Mouse (Mus musculus): ENCODE data around the gene Lrrc29. TPM values are rescaled to one million over a fixed set of nuclear protein-coding genes. Genes with fewer than 3 reads are reported as not detected.
A peak's percentile ranks its signal among the peaks of the same experiment; 100 is the strongest.

Gene Lrrc29
- total RNA-seq, 2 experiments from 2014 or later = 4.0 to 5.0 TPM

GRCm38 (mm10) chr8:105345061-105345975, 19.2 kb upstream of the Lrrc29 start:
- DNase-seq = no peak
- intact Hi-C loops (cut with DNase I) = no loop called here

DNA sequence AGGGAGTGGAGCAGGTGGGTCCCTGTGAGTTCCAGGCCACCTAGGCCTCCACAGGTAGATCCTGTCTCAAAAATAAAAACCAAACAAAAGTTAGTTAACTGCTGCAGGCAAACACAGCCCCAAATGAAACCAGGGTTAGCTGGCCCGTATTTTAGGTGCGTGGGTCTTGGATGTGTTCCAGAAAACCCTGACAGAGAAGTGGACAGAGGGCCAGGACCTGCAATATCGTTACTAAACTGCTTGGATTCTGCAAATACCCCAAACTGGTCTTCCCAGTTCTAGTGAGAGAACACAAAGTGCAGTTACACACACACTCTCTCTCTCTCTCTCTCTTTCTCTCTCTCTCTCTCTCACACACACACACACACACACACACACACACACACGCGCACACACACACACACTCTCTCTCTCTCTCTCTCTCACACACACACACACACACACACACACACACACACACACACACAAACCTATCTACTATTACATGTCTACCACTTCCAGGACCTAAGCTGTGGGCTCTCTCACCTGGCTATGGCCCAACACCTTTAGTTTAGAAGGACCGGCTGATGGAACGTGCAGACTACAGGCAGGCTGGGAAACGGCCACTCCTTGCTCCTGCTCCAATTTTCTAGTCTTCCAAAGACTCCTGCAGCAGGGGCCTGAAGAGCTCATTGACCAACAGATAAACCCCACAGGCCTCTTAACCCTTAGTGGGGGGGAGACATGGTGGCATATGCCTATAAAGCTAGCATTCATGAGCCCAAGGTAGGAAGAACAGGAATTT, 17.9 kb upstream of the Lrrc29 start:
- no peak for DNase-seq
- intact Hi-C loops (cut with DNase I) = no loop called here

GRCm38 (mm10) chr8:105342768-105343167, 16.7 kb upstream of the Lrrc29 start:
- intact Hi-C loops (cut with DNase I) = no loop called here
- no peak for DNase-seq

- peak; percentile 31 for DNase-seq
- intact Hi-C loops (cut with DNase I) = no loop called here
Observed at GRCm38 (mm10) chr8:105341399-105341798, 15.3 kb upstream of the Lrrc29 start.

GRCm38 (mm10) chr8:105339886-105340635, 14.0 kb upstream of the Lrrc29 start:
- intact Hi-C loops (cut with DNase I) = no loop called here

DNA sequence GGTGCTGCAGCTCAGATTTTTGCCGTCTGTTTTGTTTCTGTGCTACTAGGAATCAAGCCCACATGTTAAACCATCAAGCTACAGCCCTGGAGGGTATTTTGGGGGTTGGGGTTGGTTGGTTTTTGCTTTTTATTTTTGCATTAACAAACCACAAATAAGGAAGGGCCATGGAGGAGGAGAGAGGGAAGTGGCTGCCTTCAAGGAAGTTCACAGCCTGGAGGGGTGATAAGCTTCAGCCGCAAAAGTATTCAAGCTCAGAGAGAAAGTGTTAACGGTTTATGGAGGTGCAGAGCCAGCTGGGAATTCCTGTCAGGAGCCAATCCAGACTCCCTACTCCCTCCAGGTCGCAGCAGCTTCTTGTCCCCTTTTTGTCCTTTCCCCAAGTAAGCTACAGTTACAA, 12.9 kb upstream of the Lrrc29 start:
- no peak for DNase-seq
- intact Hi-C loops (cut with DNase I) = no loop called here

More at GRCm38 (mm10) chr8:105339886-105340635, 14.0 kb upstream of the Lrrc29 start:
- no peak for DNase-seq

DNA sequence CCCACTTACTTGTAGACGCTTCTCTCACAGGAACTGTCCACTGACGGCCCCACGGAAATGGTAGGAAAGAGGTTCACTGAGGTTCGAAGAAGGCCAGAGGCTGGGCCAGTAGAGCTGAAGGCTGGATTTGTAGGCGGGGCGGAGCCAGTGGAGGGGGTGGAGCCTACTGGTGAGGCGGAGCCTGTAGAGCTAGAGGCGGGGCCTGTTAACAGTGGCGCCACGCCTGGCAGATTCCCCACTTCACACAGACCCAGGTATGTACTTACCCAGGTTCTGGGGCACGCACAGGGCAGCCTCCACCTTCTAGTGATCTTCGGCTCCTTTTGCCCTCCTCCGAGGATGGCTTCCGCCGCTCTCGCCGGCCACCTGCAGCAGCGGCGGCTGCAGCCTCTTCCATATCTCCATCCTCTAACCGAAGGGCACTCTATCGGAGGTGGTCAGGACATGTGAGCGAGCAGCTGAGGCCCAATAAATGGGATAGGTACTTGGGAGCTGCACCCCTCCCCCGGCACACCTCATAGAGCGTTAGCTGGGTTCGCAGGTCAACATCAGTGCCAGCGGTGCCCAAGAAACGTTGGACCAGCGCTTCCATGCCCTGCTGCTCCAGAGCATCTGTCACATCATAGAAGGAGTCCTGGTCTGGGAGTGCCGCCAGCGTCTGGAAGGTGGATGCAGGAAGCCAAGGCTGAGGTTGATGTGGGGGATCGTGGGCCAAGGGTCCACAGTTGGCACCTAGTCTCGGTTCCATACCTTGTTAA, 10.5 kb upstream of the Lrrc29 start:
- intact Hi-C loops (cut with DNase I) = no loop called here
- no peak for DNase-seq

GRCm38 (mm10) chr8:105332523-105332922, 6.4 kb upstream of the Lrrc29 start:
- intact Hi-C loops (cut with DNase I) = no loop called here
- no peak for DNase-seq

DNA sequence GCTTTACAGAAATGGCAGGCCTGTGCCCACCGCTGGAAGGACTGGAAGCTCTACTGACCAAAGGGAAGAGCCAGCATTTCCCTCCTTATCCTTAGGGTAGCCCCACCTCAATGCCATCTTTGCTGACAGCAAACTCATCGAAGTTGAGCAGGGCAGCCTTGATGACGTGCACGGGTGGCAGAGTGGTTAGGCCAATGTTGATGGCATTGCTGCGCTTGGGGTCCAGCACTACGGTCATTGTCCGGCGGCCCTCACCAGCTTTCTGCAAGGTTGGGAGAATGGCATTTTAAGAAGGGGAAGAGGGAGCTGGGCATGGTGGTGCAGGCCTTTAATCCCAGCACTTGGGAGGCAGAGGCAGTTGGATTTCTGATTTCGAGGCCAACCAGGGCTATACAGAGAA, 5.9 kb upstream of the Lrrc29 start:
- DNase-seq = no peak
- intact Hi-C loops (cut with DNase I) = no loop called here

- intact Hi-C loops (cut with DNase I) = no loop called here
- no peak for DNase-seq
Observed at GRCm38 (mm10) chr8:105331469-105331868, 5.4 kb upstream of the Lrrc29 start.

GRCm38 (mm10) chr8:105330325-105330724, 4.2 kb upstream of the Lrrc29 start:
- intact Hi-C loops (cut with DNase I) = no loop called here
- no peak for DNase-seq

DNA sequence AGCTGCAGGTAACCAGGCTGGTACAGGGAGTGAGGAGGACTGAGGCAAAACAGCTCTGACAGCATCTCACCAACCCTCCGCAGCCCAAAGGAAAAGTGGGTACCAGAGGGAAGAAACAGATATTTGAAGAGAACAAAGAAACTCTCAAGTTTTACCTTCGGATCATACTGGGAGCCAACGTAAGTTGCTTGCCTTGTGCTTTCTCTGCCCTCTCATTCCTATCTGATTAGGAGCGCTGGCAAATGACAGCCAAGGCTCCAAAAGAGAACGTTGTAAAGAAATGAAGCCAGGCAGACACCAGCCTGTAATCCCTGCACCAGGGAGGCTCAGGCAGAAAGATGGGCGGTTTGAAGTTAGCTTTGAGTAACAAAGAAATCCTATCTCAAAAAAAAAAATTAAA, 890 bp upstream of the Lrrc29 start:
- DNase-seq = no peak
- intact Hi-C loops (cut with DNase I) = no loop called here

DNA sequence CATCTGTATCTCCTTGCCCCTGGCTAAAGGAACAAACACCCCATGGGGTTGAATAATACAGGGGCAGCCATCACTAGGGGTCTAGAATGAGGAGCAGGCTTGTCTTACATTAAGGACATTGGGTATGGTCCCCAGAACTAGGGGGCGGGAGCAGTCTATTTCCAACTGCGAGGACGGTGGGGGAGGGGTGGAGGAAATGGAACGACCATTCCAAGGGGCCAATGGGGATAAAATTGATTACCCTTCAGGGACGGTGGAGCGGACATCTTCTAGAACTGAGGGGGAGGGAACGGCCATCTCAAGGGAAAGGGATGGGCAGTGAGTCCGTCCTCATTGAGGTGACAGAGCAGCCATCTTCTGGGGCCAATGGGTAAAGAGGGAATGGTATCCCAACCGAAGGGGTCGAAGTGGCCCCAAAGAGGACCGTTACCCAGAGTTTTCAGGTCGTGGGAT, 411 bp downstream of the Lrrc29 start:
- intact Hi-C loops (cut with DNase I) = no loop called here
- peak; percentile 42 for DNase-seq

- intact Hi-C loops (cut with DNase I) = no loop called here
Observed at GRCm38 (mm10) chr8:105323183-105323582, 2.9 kb downstream of the Lrrc29 start.

DNA sequence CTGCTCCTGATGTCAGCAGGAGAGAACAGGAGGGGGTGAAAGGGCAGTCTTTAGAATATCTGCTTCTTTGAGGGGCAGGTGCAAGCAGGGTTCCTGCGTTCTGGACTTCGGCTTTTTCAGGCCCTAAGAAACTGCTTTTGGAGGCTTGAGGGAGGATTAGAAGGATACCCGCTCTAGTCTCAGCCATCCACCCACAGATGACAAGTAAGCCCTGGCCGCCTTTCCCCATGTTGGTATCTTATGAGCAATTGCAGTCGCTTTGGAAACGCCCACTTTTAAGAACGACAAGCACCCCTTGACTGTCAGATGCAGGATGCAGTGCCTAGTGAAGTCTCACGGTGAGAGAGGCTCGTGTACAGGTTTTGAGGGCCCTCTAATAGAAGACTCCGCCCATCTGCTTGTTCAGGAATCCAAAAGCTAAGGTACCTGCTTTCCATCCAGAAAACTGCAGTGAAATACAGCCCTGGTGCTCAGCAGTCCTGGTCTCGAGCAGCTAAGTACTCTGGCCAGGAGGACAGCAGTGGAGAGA, 7.4 kb downstream of the Lrrc29 start:
- DNase-seq = no peak
- intact Hi-C loops (cut with DNase I) = no loop called here

More at GRCm38 (mm10) chr8:105323183-105323582, 2.9 kb downstream of the Lrrc29 start:
- DNase-seq = no peak

- intact Hi-C loops (cut with DNase I) = no loop called here
- no peak for DNase-seq
Observed at GRCm38 (mm10) chr8:105317941-105318340, 8.1 kb downstream of the Lrrc29 start.

- DNase-seq = no peak
- intact Hi-C loops (cut with DNase I) = no loop called here
Observed at GRCm38 (mm10) chr8:105315073-105315769, 10.9 kb downstream of the Lrrc29 start.

- intact Hi-C loops (cut with DNase I) = no loop called here
- DNase-seq = no peak
Observed at GRCm38 (mm10) chr8:105313622-105314402, 12.3 kb downstream of the Lrrc29 start.

All from left cerebral cortex, postnatal 4 days (tissue).